Mouse (Mus musculus) C3H10T1/2 (cell line): ENCODE measurements around the gene Stau1. TPM values are rescaled to one million over a fixed set of nuclear protein-coding genes. Genes with fewer than 3 reads are reported as not detected.

Source experiments
- polyA plus RNA-seq, 2 experiments: library from polyadenylated mRNA; unstranded; fragments of >200 nt; fragmentation: generic; extraction: Trizol; gene quantifications; one replicate each; pipeline ENCODE4 v1.2.1; 2012; ENCODE audit warnings: missing spikeins in 2 of 2

The Stau1 gene
- polyA plus RNA-seq = 10 to 100 TPM; 11.8 to 47.1 TPM

GRCm38 (mm10) chr2:166995796-166996532 is at the start of gene Stau1:
TSS of gene Stau1 (minus strand) at chr2:166996299.

GRCm38 (mm10) chr2:167014702-167015381 is 18.7 kb upstream of the Stau1 start, which contains the start of gene Ddx27:
TSS of gene Ddx27 (plus strand) at chr2:167015193.

GRCm38 (mm10) chr2:166905711-166906522 is 90.2 kb downstream of the Stau1 start, which contains the start of gene Cse1l:
TSS of gene Cse1l (plus strand) at chr2:166906040.

Other genes starting within 250 kb of the Stau1 start
- 1 to 10 TPM; 4.3 to 5.3 TPM for gene Trp53rkb, start 203.8 kb downstream of the Stau1 start, polyA plus RNA-seq
- 1 to 10 TPM; 1.4 to 8.0 TPM for gene Arfgef2, start 190.7 kb downstream of the Stau1 start, polyA plus RNA-seq
- gene Cse1l, start 90.3 kb downstream of the Stau1 start, polyA plus RNA-seq = 10 to 100 TPM in 1 of 2 experiments, 1 to 10 TPM in 1; 2.5 to 14.3 TPM
- gene Ddx27, start 18.9 kb upstream of the Stau1 start, polyA plus RNA-seq = 10 to 100 TPM; 18.9 to 19.0 TPM
- gene Znfx1, start 66.7 kb upstream of the Stau1 start, polyA plus RNA-seq = 10 to 100 TPM in 1 of 2 experiments, 1 to 10 TPM in 1; 2.9 to 19.6 TPM
- under 1 TPM in 1 of 2 experiments, not detected in 1; 0.04 TPM for gene Kcnb1, start 193.9 kb upstream of the Stau1 start, polyA plus RNA-seq
- 10 to 100 TPM; 30.5 to 47.4 TPM for gene Ptgis, start 244.3 kb upstream of the Stau1 start, polyA plus RNA-seq